Mouse (Mus musculus) heart, adult 11 months (tissue): ENCODE results near the gene Dnajc8.
A peak's percentile ranks its signal among the peaks of the same experiment; 100 is the strongest.

Experiments
- DNase-seq: peaks from one replicate; pipeline ENCODE4 v3.0.0; 2022

Dnajc8 gene

DNA sequence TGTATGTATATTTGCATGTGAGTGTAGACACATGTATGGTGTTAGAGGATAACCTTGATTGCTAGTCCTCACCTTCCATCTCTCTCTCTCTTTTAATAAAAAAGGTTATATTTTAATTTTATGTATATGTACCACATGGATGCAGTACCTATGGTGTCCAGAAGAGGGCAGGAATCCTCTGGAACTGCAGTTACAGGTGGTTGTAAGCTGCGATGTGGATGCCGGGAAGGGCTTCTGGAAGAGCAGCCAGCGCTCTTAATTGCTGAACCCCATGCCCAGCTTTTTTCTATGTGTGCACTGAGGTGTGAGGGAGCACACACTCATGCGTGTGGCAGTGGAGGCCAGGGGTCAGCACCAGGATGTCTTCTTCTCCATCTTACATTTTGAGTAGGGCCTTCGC lies 33.8 kb downstream of the Dnajc8 start:
- no peak for DNase-seq

DNA sequence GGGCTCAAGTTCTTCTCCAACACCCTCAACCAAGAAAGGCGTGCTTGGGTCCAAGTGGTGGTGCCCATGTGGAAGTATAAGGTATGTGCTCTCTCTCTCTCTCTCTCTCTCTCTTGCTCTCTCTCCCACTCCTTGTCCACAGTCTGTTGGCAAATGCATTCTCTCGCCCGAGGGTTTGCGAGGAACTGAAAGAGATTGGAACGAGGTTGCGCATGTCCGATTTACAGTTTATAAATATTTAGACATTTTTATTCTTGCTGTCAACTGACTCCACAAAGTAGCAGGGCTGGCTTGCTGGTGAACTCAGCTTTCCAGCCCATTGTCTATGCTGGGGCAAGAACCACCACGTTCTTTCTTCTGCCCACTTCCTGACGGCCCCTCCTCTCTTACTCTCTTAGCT lies 35.8 kb downstream of the Dnajc8 start:
- DNase-seq, result no peak

DNA sequence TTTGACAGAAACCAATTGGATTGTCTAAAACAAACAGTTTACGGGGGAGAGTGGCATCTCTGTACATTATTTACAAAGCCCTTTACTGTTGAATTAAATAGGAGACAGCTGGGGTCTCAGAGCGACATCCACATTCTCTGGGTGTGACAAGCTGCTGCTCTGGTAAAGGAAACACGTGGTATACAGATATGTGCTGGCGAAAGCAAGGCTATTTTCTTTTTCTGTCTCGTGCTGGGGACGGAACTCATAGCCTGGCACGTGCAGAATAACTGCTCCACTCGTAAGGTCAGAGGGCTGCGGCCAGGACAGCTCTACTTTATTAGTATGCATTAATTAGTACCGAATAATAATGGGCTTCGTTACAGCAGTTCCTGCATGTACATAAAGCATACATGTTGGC lies 38.0 kb downstream of the Dnajc8 start:
- DNase-seq, result peak; percentile 95

DNA sequence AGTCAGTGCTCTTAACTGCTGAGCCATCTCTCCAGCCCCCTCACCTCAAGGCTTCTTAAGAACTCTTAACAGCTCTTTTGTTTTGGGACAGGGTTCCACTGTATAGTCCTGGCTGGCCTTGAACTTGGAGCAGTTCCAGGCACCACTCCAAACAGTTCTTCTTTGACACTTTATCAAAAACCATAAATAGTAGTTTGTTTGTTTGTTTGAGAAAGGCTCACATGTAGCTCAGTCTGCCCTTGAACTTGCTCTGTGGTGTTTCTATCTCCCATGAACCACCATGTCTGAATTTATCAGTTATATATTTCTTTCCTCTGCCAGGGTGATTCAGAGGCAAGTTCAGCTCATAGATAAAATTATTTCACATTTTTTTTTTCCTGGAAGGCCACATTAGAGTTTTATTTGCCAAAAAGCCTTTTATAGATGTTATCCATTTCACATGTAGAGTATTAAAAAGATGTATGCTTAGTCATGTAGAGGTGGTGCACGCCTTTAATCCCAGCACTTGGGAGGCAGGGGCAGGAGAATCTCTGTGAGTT lies 39.5 kb downstream of the Dnajc8 start:
- DNase-seq, result no peak

DNA sequence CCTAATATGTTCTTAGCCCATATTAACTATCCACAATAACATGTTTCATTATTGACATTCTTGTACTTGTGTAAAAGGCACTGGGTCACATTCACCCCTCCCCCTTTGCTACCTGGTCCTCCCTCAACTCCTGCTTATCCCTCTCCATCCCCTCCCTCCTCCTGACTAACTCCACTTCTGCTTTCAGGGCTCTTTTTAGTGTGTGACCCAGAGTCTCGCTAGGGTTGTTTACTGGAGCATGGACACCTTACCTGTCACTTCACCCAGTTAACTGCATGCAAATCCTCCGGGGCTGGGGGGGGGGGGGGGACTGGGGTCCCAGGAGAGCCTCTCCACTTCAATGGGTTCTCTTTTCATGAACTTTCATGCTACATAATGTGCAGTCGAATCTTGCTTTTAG lies 48.4 kb downstream of the Dnajc8 start:
- no peak for DNase-seq

DNA sequence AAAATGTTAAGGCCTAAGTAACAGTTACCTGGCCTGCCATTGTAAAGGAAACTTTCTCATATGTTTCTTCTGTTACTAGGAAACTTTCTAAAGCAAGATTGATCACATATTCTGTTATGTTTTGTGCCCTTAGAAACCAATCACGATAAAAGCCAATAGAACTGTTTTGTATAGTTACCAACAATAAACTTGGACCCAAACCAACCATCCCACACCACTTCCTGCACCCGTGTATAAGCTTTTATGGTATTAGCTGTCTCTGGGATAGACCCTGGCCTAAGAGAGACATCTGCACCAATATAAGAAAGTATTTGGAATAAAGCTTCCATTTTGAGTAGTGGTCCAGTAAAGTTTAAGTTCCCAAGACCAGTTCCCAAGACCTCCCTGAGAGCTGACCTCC lies 49.6 kb downstream of the Dnajc8 start:
- DNase-seq, result no peak

DNA sequence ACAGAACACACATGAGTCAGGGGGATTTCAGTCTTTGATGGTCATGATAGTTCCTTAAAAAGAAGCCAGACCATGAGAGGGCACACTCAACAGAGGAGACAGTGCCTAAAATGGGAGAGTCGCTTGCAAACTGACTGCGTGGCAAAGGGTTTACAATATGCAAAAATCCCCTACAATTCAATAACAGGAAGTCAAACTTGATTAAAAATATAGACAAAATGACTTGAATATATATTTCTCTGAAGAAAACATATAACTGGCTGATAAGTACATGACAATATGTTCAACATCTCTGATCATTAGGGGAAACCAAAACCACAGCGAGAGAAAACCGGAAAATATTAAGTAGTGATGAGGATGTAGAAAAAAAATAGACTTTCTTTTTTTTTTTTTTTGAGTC lies 50.9 kb downstream of the Dnajc8 start:
- no peak for DNase-seq

DNA sequence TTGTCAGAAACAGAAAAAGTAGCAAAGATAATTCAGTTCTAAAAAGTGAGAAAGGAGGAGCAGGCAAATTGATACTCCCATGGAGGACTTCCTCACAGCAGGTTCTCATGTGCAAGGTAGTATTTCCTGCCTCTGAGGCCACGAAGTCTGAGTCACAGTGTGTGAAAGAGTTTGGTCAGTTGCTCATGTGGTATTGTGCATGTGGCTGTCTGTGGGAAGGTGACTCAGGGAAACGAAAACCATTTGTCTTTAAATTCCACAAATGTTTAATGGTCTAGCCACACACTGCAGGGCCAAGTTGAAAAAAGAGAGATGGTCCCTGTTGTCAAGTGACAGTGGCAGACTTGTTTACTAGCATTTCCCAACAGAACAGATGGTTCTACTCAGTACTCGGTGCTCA lies 53.2 kb downstream of the Dnajc8 start:
- DNase-seq, result peak; percentile 85

DNA sequence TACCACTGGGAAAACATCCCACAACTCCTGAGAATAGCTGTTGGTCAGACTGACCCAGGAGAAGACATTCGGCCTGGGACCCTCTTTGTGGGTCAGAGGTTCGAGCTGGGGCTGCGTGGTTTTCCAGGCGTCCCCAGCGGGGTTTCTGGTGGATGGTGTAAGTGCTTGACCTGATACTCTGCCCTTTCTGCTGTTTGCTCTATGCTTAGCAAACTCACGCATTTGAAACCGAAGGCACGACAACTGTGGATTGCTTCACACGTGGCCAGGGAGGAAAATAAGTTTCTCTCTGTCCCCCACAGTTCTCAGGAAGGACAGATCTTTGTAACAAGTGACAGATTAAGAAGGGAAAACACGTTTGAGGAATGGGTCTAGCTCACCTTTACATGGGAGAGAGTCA lies 55.3 kb downstream of the Dnajc8 start:
- DNase-seq, result no peak

DNA sequence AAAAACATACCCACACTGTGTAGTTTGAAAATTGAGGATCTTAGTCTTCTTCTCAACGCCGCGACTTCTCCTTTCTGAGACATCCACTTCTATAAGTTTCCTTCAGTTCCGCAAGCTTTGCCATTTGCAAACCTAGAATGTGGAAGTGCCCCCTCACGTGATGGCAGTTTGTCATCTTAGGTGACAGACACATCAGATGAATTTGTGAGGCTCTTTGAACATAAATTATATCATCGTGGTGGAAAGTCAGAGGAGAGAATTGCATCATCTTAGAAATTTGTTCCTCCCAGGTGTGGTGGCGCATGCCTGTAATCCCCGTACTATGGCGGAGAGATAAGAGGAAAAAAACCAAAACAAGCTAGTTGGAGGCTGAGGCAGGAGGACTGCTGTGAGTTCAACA lies 57.6 kb downstream of the Dnajc8 start:
- DNase-seq, result peak; percentile 96

DNA sequence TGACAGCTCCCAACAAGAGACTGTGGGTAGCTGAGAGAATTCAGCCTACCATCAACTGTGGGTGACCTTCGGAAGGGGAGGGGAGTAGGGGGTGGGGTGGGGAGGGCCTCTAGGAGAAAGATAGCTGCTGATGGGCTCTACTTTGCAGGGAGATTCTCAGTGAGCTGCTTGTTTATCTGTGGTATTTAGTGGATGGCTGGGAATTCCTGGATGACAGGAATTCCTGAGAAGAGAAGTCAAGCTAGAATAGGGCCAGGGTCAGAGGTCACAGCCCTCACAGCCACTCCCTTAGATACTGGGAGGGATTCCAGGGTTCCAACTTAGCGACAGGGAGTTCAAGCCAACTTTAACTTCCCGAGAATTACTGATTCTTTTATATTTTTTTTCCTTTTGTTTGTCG lies 58.8 kb downstream of the Dnajc8 start:
- peak; percentile 86 for DNase-seq

DNA sequence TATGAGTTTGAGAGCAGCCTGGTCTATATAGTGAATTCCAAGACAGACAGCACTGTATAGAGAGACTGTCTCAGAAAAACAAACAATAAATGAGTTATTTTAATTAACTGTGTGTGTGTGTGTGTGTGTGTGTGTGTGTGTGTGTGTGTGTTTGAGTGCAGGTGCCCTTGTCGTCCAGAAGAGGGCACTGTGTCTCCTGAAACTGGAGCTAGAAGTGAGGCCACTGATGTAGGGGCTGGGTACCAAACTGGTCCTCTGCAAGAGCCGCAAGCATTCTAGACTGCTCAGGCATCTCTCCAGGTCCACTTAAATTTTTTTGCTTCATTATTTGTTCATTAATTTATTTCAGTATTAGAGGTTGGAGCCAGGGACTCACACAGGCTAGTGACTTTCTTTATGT lies 63.5 kb downstream of the Dnajc8 start:
- DNase-seq, result no peak

DNA sequence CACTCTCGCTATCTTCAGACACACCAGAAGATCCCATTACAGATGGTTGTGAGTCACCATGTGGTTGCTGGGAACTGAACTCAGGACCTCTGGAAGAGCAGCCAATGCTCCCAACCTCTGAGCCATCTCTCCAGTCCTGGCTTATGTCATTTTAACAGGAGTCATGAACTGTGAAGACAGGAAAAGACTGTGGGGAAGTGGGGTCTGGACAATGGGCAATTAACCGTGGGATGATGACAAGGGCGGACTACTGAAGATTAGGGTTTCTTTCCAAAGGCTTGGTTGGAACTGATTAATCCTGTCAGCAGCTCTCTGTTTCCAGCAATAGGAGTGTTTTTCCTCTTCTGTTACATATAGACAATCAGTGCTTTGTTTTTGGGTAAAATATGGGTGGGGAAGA lies 64.4 kb downstream of the Dnajc8 start:
- no peak for DNase-seq

DNA sequence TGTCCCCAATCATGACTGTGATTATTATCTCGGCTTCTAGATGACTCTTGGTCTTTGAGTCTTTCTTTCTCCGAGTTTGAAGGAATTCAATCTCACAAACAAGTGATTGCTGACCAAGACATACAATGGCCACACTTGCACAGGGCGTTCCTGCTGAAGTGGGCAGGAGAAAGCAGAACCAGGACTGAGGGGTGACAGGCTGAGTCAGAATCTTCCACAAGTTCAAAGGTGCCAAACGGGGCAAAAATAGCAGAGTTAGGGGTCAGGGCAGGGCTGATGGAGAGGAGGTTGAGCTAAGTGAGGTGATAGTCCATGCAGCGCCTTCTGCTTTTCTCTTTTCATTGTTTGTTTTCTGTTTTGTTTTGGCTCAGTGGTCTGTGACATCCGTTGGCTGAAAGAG lies 65.1 kb downstream of the Dnajc8 start:
- peak; percentile 96 for DNase-seq

DNA sequence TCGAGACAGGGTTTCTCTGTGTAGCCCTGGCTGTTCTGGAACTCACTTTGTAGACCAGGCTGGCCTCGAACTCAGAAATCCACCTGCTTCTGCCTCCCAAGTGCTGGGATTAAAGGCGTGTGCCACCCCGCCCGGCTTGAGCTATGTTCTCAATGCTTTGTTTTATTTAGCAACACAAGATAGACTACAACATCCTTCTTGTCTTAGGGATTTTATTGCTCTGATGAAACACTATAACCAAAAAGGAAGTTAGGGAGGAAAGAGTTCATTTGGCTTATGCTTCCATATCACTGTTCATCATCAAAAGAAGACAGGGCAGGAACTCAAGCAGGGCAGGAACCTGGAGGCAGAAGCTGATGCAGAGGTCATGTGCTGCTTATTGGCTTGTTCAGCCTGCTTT lies 65.9 kb downstream of the Dnajc8 start:
- peak; percentile 87 for DNase-seq
